Mouse (Mus musculus) small intestine, adult 10 weeks (tissue): ENCODE measurements around the gene Ppa2. TPM values are rescaled to one million over a fixed set of nuclear protein-coding genes. Genes with fewer than 3 reads are reported as not detected.

Experiments
- polyA plus RNA-seq: library from polyadenylated mRNA; stranded (reverse); fragments of 350-450 nt; fragmentation: Illumina TruSeq; extraction: RNeasy Lipid Tissue Mini Kit (QIAGEN cat#74804); gene quantifications from one replicate; pipeline ENCODE4 v1.2.3, GENCODE M21; 2014; ENCODE audit warnings: low replicate concordance

Gene Ppa2
- 140 TPM for polyA plus RNA-seq

DNA sequence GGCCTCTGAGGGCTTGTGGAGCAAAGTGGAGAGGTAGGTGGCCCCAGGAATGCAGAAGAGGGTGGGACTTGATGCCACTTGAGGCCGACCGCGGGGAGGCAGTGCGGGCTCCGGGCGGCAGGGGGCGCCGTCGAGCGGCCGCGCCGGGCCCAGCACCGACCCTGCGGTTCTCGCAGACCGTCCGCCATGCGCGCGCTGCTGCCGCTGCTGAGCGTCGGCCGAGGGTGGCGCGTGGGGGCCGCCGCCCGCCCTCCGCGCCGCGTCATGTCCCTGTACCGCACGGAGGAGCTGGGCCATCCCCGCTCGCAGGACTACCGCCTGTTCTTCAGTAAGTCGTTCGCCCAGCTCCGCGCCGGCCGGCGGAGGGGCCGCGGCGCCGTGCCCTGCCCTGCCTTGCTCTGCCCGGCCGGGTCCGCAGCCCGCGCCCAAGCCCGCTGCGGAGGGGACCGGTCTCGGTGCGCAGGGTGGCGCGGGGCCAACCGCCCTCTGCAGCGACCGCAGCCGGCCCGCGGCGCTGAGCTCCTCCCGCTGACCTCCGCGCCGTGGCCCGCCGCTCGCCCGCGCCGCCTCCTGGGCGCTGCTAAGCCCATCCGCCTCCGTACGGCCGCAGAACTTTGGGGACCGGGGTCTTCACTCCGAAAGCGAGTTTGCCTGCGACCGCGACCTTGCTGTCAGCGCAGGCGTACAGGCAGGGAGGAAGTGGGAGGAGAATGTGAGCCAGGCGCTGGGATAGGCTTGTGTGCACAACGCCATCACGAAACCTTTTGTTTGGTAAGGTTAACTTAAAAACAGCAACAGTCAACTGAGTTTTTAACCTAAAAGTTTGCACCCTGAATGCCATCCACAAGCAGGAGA, at the start of gene Ppa2:
Gene Ppa2 (plus strand): TSS at position 157 of the 855 bp plus-strand sequence.

Other genes starting within 250 kb of the Ppa2 start
- gene Ints12, start 218.3 kb upstream of the Ppa2 start, polyA plus RNA-seq = 26.0 TPM
- 11.7 TPM for gene Gstcd, start 218.1 kb upstream of the Ppa2 start, polyA plus RNA-seq
- 32.4 TPM for gene Arhgef38, start 75.2 kb upstream of the Ppa2 start, polyA plus RNA-seq
- 17.3 TPM for gene Tet2, start 235.0 kb downstream of the Ppa2 start, polyA plus RNA-seq